Mouse (Mus musculus): ENCODE results near the gene Lama4. TPM values are rescaled to one million over a fixed set of nuclear protein-coding genes. Genes with fewer than 3 reads are reported as not detected.

The Lama4 gene
- polyA plus RNA-seq, 1 experiment: 0.12 TPM

GRCm38 (mm10) chr10:39018635-39019034, 53.3 kb downstream of the Lama4 start:
- Histone ChIP-seq H3K4me1 (ENCODE audit: control insufficient read depth, insufficient read depth, low read length) (no peaks in the 10 kb centered on the region), H3K27ac (ENCODE audit: insufficient read depth, low read depth, low read length) (no peak overlapping the region), H3K4me3 (ENCODE audit: insufficient read depth, low read length) (no peak overlapping the region)
- no peak for TF ChIP-seq CTCF (IDR thresholded peaks at IDR 0.05; ENCODE audit: low read depth, low read length)
- no peak for TF ChIP-seq POLR2A (IDR thresholded peaks at IDR 0.05; ENCODE audit: borderline replicate concordance, low read depth, low read length)

GRCm38 (mm10) chr10:39023618-39024256, 58.4 kb downstream of the Lama4 start:
- Histone ChIP-seq H3K27ac (ENCODE audit: insufficient read depth, low read depth, low read length) (no peak overlapping the region), H3K4me1 (ENCODE audit: control insufficient read depth, insufficient read depth, low read length) (no peaks in the 10 kb centered on the region), H3K4me3 (ENCODE audit: insufficient read depth, low read length) (no peak overlapping the region)
- TF ChIP-seq CTCF (IDR thresholded peaks at IDR 0.05; ENCODE audit: low read depth, low read length) (no peak), POLR2A (IDR thresholded peaks at IDR 0.05; ENCODE audit: borderline replicate concordance, low read depth, low read length) (no peak)

GRCm38 (mm10) chr10:39026529-39026928, 61.2 kb downstream of the Lama4 start:
- Histone ChIP-seq H3K4me3 (ENCODE audit: insufficient read depth, low read length) (no peak overlapping the region), H3K4me1 (ENCODE audit: control insufficient read depth, insufficient read depth, low read length) (no peaks in the 10 kb centered on the region), H3K27ac (ENCODE audit: insufficient read depth, low read depth, low read length) (no peak overlapping the region)
- TF ChIP-seq POLR2A (IDR thresholded peaks at IDR 0.05; ENCODE audit: borderline replicate concordance, low read depth, low read length): no peak
- no peak for TF ChIP-seq CTCF (IDR thresholded peaks at IDR 0.05; ENCODE audit: low read depth, low read length)

- H3K4me3 ChIP-seq (ENCODE audit: insufficient read depth, low read length): no peak overlapping the region
- no peak overlapping the region for H3K27ac ChIP-seq (ENCODE audit: insufficient read depth, low read depth, low read length)
- TF ChIP-seq CTCF (IDR thresholded peaks at IDR 0.05; ENCODE audit: low read depth, low read length): no peak
- no peak for TF ChIP-seq POLR2A (IDR thresholded peaks at IDR 0.05; ENCODE audit: borderline replicate concordance, low read depth, low read length)
- H3K4me1 ChIP-seq (ENCODE audit: control insufficient read depth, insufficient read depth, low read length): no peaks in the 10 kb centered on the region
These were observed 61.7 kb downstream of the Lama4 start for GRCm38 (mm10) chr10:39027058-39027457.

- Histone ChIP-seq H3K4me1 (ENCODE audit: control insufficient read depth, insufficient read depth, low read length) (no peaks in the 10 kb centered on the region), H3K4me3 (ENCODE audit: insufficient read depth, low read length) (no peak overlapping the region), H3K27ac (ENCODE audit: insufficient read depth, low read depth, low read length) (no peak overlapping the region)
- no peak for TF ChIP-seq CTCF (IDR thresholded peaks at IDR 0.05; ENCODE audit: low read depth, low read length)
- no peak for TF ChIP-seq POLR2A (IDR thresholded peaks at IDR 0.05; ENCODE audit: borderline replicate concordance, low read depth, low read length)
These were observed 63.1 kb downstream of the Lama4 start for GRCm38 (mm10) chr10:39028403-39028802.

- no peak overlapping the region for H3K4me3 ChIP-seq (ENCODE audit: insufficient read depth, low read length)
- H3K27ac ChIP-seq (ENCODE audit: insufficient read depth, low read depth, low read length): no peak overlapping the region
- no peaks in the 10 kb centered on the region for H3K4me1 ChIP-seq (ENCODE audit: control insufficient read depth, insufficient read depth, low read length)
- TF ChIP-seq POLR2A (IDR thresholded peaks at IDR 0.05; ENCODE audit: borderline replicate concordance, low read depth, low read length) (no peak), CTCF (IDR thresholded peaks at IDR 0.05; ENCODE audit: low read depth, low read length) (no peak)
These were observed 64.2 kb downstream of the Lama4 start for GRCm38 (mm10) chr10:39029297-39030147.

- H3K4me1 ChIP-seq (ENCODE audit: control insufficient read depth, insufficient read depth, low read length): no peaks in the 10 kb centered on the region
- no peak overlapping the region for H3K27ac ChIP-seq (ENCODE audit: insufficient read depth, low read depth, low read length)
- no peak for TF ChIP-seq POLR2A (IDR thresholded peaks at IDR 0.05; ENCODE audit: borderline replicate concordance, low read depth, low read length)
- TF ChIP-seq CTCF (IDR thresholded peaks at IDR 0.05; ENCODE audit: low read depth, low read length): no peak
- H3K4me3 ChIP-seq (ENCODE audit: insufficient read depth, low read length): no peak overlapping the region
These were observed 64.9 kb downstream of the Lama4 start for GRCm38 (mm10) chr10:39030148-39030685.

GRCm38 (mm10) chr10:39039564-39039963, 74.2 kb downstream of the Lama4 start:
- TF ChIP-seq CTCF (IDR thresholded peaks at IDR 0.05; ENCODE audit: low read depth, low read length) (no peak), POLR2A (IDR thresholded peaks at IDR 0.05; ENCODE audit: borderline replicate concordance, low read depth, low read length) (no peak)
- H3K27ac ChIP-seq (ENCODE audit: insufficient read depth, low read depth, low read length): no peak overlapping the region
- H3K4me3 ChIP-seq (ENCODE audit: insufficient read depth, low read length): no peak overlapping the region
- no peaks in the 10 kb centered on the region for H3K4me1 ChIP-seq (ENCODE audit: control insufficient read depth, insufficient read depth, low read length)

GRCm38 (mm10) chr10:39040026-39040425, 74.7 kb downstream of the Lama4 start:
- TF ChIP-seq CTCF (IDR thresholded peaks at IDR 0.05; ENCODE audit: low read depth, low read length) (no peak), POLR2A (IDR thresholded peaks at IDR 0.05; ENCODE audit: borderline replicate concordance, low read depth, low read length) (no peak)
- no peak overlapping the region for H3K4me3 ChIP-seq (ENCODE audit: insufficient read depth, low read length)
- H3K27ac ChIP-seq (ENCODE audit: insufficient read depth, low read depth, low read length): no peak overlapping the region
- H3K4me1 ChIP-seq (ENCODE audit: control insufficient read depth, insufficient read depth, low read length): no peaks in the 10 kb centered on the region

GRCm38 (mm10) chr10:39044476-39044995, 79.2 kb downstream of the Lama4 start:
- TF ChIP-seq CTCF (IDR thresholded peaks at IDR 0.05; ENCODE audit: low read depth, low read length) (no peak), POLR2A (IDR thresholded peaks at IDR 0.05; ENCODE audit: borderline replicate concordance, low read depth, low read length) (no peak)
- Histone ChIP-seq H3K4me3 (ENCODE audit: insufficient read depth, low read length) (no peak overlapping the region), H3K27ac (ENCODE audit: insufficient read depth, low read depth, low read length) (no peak overlapping the region), H3K4me1 (ENCODE audit: control insufficient read depth, insufficient read depth, low read length) (no peaks in the 10 kb centered on the region)
